Mouse (Mus musculus): ENCODE data around the gene Myocos. TPM values are rescaled to one million over a fixed set of nuclear protein-coding genes. Genes with fewer than 3 reads are reported as not detected.
"Not testable (repeated sequence)": the region's sequence is repeated elsewhere in the genome, so short reads cannot be mapped to it uniquely, and the experiment has no call there.

The Myocos gene
- polyA plus RNA-seq, 1 experiment from 2014 or later: not detected

DNA sequence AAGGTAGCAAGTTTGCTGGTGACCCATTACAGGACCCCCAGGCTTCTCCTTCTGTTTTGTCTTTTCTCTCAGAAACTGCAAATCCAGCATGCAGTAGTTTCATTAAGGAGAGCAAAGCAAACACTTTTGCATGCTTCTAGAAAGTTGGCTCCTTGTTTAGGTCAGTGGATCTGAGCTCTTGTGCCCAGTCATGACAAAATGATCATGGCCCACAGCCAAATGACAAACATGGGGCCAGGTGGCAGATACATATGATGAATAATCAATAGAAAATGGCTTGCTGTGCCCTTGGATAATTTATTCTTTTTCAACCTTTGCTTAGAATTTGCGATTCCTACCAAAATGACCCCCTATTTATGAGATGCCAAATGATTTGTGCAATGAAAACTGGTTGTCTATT lies 18.2 kb downstream of the Myocos start:
- Histone ChIP-seq H3K4me3 (replicated peaks) (no peak overlapping the region), H3K4me2 (no peak overlapping the region), H3K9ac (no peak overlapping the region), H3K4me1 (no peaks in the 10 kb centered on the region), H3K9me3 (no peaks in the 10 kb centered on the region), H3K27ac (no peak overlapping the region), H3K36me3 (no peaks in the 10 kb centered on the region), H3K27me3 (replicated peaks) (no peaks in the 10 kb centered on the region)
- 83% methylated on average over 1 of the region's 1 CpGs for WGBS
- no peak for ATAC-seq (ENCODE audit: insufficient read depth, low FRiP score, low read depth)

DNA sequence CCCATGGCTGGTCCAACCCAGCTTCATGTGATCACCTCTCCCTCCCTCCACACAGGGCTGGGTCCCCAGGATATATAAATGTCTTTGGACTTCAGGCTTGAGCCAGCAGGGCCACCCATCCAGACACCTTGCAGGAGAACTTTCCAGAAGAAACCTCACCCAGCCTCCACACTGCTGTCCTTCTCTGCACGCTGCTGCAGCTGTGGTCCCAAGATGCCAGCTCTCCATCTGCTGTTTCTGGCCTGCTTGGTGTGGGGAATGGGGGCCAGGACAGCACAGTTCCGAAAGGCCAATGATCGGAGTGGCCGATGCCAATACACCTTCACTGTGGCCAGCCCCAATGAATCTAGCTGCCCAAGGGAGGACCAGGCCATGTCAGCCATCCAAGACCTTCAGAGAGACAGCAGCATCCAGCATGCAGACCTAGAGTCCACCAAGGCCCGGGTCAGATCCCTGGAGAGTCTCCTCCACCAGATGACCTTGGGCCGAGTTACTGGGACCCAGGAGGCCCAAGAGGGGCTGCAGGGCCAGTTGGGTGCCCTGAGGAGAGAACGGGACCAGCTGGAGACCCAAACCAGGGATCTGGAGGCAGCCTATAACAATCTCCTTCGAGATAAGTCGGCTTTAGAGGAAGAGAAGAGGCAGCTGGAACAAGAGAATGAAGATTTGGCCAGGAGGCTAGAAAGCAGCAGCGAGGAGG lies 18.8 kb downstream of the Myocos start, which contains the start of gene Myoc:
TSS of gene Myoc (plus strand) at position 105 of the 700 bp plus-strand sequence.
- Histone ChIP-seq H3K9me3 (no peaks in the 10 kb centered on the region), H3K4me3 (replicated peaks) (no peak within 1 kb of the TSS), H3K36me3 (no peaks in the 10 kb centered on the region), H3K4me1 (no peaks in the 10 kb centered on the region), H3K27ac (no peak within 1 kb of the TSS), H3K9ac (no peak within 1 kb of the TSS), H3K27me3 (replicated peaks) (no peaks in the 10 kb centered on the region), H3K4me2 (no peak within 1 kb of the TSS)
- ATAC-seq (ENCODE audit: insufficient read depth, low FRiP score, low read depth): no peak
- 72% methylated on average over 10 of the region's 10 CpGs for WGBS

DNA sequence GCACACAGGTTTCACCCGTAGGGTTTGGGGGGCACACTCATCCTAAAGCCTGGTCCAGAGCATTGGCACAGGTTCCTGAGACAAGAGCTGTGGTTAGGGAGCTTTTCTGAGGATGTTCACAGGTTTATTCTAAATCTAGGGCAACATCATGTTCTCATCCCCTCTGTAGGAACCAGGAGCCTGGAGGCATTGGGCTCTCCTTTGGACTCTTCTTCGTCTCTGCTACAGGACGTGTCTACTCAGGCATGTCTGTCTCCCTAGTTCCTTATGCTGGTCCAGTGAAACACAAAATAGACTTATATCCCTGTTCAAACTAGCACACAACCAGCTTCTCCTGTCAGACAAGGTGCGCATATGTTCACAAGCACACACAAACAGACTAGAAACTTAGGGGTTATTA lies 19.5 kb downstream of the Myocos start:
- Histone ChIP-seq H3K4me3 (replicated peaks) (no peak overlapping the region), H3K27me3 (replicated peaks) (no peaks in the 10 kb centered on the region), H3K9me3 (no peaks in the 10 kb centered on the region), H3K4me2 (no peak overlapping the region), H3K36me3 (no peaks in the 10 kb centered on the region), H3K27ac (no peak overlapping the region), H3K4me1 (no peaks in the 10 kb centered on the region), H3K9ac (no peak overlapping the region)
- ATAC-seq (ENCODE audit: insufficient read depth, low FRiP score, low read depth): no peak
- WGBS: 89% methylated on average over 4 of the region's 4 CpGs

DNA sequence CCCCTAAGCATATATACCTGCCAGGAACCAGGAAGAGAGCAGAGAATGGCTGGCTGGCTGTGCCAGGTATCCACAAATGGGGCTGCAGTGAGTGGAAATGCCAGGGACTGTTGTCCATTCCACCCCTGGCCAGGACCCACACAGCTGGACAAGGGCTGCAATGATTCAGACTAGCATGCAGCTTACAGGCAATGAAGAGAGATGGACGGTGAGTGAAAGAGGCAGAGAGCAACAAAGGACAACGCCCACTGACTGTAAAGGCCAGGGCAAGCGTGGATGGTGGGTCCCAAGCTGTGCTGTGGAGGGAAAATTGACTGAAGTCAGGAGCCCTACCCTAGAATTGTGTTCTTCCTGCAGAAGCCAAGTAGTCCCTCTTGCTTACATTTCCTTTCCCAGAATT lies 21.5 kb downstream of the Myocos start:
- H3K4me3 ChIP-seq (replicated peaks): no peak overlapping the region
- no peaks in the 10 kb centered on the region for H3K9me3 ChIP-seq
- H3K36me3 ChIP-seq: no peaks in the 10 kb centered on the region
- H3K27me3 ChIP-seq (replicated peaks): no peaks in the 10 kb centered on the region
- 62% methylated on average over 3 of the region's 3 CpGs for WGBS
- ATAC-seq (ENCODE audit: insufficient read depth, low FRiP score, low read depth): no peak
- H3K27ac ChIP-seq: no peak overlapping the region
- no peak overlapping the region for H3K9ac ChIP-seq
- H3K4me1 ChIP-seq: no peaks in the 10 kb centered on the region
- H3K4me2 ChIP-seq: no peak overlapping the region

DNA sequence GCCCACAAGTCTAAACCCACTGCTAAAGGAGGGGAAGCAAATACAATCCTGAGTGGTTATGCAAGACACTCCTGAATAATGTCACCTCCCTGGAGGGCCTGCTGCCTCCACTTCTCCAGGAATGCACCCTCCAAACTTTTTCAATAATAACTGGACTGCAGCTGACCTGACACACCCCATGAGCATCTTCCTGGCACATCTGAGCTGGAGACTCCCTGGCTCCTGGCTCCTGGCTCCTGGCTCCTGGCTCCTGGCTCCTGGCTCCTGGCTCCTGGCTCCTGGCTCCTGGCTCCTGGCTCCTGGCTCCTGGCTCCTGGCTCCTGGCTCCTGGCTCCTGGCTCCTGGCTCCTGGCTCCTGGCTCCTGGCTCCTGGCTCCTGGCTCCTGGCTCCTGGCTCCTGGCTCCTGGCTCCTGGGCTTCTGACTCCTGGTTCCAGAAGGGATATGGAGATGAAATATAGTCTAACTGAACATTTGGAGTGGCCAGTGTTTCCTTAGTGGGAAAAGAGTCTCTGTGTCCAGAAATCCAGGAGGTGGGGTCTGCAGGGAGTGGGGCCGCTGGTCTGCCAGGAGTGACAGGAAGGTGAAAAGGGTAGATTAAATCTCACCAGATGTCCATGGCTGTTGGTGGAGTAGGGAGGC lies 22.6 kb downstream of the Myocos start:
- H3K4me1 ChIP-seq; H3K9me3 ChIP-seq; H3K36me3 ChIP-seq; ATAC-seq (ENCODE audit: insufficient read depth, low FRiP score, low read depth); H3K9ac ChIP-seq; H3K4me3 ChIP-seq (replicated peaks); H3K27me3 ChIP-seq (replicated peaks); H3K4me2 ChIP-seq; H3K27ac ChIP-seq: not testable (repeated sequence)
- WGBS: 42% methylated on average over 1 of the region's 1 CpGs

DNA sequence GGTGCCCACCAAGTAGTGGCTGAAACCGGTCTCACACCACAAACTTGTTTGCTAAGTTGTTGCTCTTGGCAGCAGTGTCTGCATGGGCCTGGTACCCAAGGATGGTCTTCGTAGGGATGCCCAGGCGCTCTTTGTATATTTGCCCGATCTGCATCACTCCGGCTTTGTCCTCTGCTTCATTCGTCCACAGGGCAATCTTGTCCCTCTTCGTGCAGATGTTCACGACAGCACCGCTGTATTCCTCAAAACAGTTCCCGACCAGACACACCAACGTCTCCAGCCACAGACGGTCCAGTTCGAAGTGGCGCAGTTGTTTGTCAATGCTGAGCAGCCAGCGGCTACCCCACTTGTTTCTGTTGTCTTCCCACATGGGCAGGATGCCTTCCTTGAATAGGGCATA lies 29.7 kb downstream of the Myocos start:
- H3K27ac ChIP-seq; H3K4me2 ChIP-seq; H3K4me3 ChIP-seq (replicated peaks); H3K4me1 ChIP-seq; H3K9me3 ChIP-seq; H3K9ac ChIP-seq; H3K36me3 ChIP-seq; H3K27me3 ChIP-seq (replicated peaks); ATAC-seq (ENCODE audit: insufficient read depth, low FRiP score, low read depth): not testable (repeated sequence)
- WGBS: 93% methylated on average over 15 of the region's 15 CpGs

DNA sequence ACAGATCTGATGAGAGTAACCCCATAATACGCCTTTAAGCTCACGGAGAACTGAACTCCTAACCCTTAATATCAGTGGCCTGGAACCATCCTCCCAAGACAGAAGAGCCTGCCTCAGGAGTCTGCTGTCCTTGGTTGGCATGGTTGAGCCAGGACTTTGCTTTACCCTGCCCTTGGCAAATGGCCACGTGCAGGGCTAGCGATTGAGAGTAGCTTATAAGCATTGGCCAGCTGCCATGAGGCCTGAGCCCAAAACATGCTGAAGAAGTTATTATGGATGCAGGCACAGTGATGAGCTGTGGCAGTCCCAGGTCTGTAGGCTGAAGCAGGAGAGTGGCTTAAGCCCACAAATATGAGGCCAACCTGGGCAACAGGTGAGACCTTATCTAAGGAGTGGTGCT lies 30.2 kb downstream of the Myocos start:
- WGBS: 77% methylated on average over 4 of the region's 4 CpGs
- ATAC-seq (ENCODE audit: insufficient read depth, low FRiP score, low read depth); H3K4me3 ChIP-seq (replicated peaks); H3K27me3 ChIP-seq (replicated peaks); H3K9me3 ChIP-seq; H3K4me2 ChIP-seq; H3K27ac ChIP-seq; H3K4me1 ChIP-seq; H3K36me3 ChIP-seq; H3K9ac ChIP-seq: not testable (repeated sequence)

DNA sequence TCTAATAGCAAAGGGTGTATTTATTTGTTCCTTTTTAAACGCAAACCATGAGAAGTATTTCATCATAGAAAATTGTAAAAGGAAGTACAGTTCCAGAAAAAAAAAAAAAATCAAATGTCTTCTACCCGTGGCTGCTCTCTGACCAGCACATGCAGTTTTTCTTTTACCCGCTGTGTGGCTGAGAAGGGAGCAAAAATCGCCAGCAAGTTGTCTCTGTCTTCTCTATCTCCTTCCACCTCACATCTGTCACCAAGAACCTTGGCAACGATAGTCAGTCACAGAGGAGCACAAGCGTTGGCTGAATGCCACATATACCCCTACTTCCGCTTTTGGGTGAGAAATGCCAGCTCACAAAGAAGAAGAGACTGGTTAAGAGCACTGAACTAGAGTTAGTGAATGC lies 32.8 kb downstream of the Myocos start:
- no peaks in the 10 kb centered on the region for H3K27me3 ChIP-seq (replicated peaks)
- no peak overlapping the region for H3K27ac ChIP-seq
- H3K4me3 ChIP-seq (replicated peaks): no peak overlapping the region
- no peaks in the 10 kb centered on the region for H3K36me3 ChIP-seq
- no peak overlapping the region for H3K9ac ChIP-seq
- no peak for ATAC-seq (ENCODE audit: insufficient read depth, low FRiP score, low read depth)
- no peaks in the 10 kb centered on the region for H3K4me1 ChIP-seq
- H3K4me2 ChIP-seq: no peak overlapping the region
- 47% methylated on average over 7 of the region's 7 CpGs for WGBS
- no peaks in the 10 kb centered on the region for H3K9me3 ChIP-seq

DNA sequence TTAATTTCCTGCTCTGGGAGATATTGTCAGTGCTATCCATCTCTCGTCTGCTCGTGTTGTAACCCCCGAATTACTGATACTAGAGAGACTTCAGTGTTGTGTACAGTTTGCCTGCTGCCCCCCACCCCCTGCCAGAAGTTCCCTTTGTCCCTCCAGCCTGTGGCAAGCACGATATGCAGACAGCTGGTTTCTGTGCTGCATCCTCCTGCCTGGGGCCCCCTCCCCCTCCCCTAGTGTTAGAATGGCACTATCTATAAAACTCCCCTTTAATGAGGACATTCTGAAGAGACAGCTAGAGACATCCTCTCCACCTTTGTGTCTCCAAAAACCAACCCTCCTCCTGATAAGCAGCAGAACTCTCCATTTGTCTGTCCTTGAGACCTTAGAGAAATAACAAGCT lies 34.1 kb downstream of the Myocos start:
- Histone ChIP-seq H3K9ac (no peak overlapping the region), H3K36me3 (no peaks in the 10 kb centered on the region), H3K27ac (no peak overlapping the region), H3K27me3 (replicated peaks) (no peaks in the 10 kb centered on the region), H3K4me2 (no peak overlapping the region), H3K9me3 (no peaks in the 10 kb centered on the region), H3K4me1 (no peaks in the 10 kb centered on the region), H3K4me3 (replicated peaks) (no peak overlapping the region)
- WGBS: 28% methylated on average over 4 of the region's 4 CpGs
- no peak for ATAC-seq (ENCODE audit: insufficient read depth, low FRiP score, low read depth)

DNA sequence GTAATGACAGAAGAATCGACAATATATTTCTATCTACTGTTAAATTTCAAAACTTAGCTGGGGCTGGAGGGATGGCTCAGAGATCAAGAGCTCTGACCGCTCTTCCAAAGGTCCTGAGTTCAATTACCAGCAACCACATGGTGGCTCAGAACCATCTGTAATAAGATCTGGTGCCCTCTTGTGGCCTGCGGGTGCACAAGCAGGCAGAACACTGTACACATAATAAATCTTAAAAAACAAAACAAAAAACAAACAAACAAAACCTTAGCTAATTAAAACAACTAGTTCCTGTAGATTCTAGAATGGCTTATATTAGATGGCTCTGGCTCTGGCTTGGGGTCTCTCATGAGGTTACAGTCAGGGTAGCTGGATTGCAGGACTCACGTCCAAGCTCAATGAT lies 37.5 kb downstream of the Myocos start:
- no peaks in the 10 kb centered on the region for H3K36me3 ChIP-seq
- no peaks in the 10 kb centered on the region for H3K9me3 ChIP-seq
- H3K9ac ChIP-seq: no peak overlapping the region
- 69% methylated on average over 4 of the region's 4 CpGs for WGBS
- no peaks in the 10 kb centered on the region for H3K27me3 ChIP-seq (replicated peaks)
- no peaks in the 10 kb centered on the region for H3K4me1 ChIP-seq
- no peak overlapping the region for H3K4me2 ChIP-seq
- no peak overlapping the region for H3K27ac ChIP-seq
- no peak overlapping the region for H3K4me3 ChIP-seq (replicated peaks)
- ATAC-seq (ENCODE audit: insufficient read depth, low FRiP score, low read depth): no peak

DNA sequence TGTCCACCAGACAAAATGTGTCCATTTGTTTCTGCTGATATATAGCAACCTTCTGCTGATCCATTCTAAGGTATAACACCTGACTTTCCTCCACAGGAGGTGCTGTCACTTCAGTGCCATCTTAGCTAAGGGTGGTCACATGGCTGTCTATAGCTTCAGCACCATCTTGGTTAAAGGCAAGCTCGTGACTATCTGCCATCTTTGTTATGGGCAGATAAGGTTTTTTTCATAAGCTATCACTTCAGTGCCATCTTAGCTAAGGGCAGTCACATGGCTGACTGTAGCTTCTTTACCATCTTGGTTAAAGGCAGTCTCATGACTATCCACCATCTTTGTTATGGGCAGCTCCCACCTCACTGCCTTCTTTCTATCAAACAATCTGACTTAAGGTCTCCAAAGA lies 42.5 kb downstream of the Myocos start:
- no peaks in the 10 kb centered on the region for H3K27me3 ChIP-seq (replicated peaks)
- WGBS: 82% methylated on average over 1 of the region's 1 CpGs
- H3K9ac ChIP-seq: no peak overlapping the region
- no peak overlapping the region for H3K4me2 ChIP-seq
- no peaks in the 10 kb centered on the region for H3K36me3 ChIP-seq
- H3K4me1 ChIP-seq: no peaks in the 10 kb centered on the region
- no peak for ATAC-seq (ENCODE audit: insufficient read depth, low FRiP score, low read depth)
- no peaks in the 10 kb centered on the region for H3K9me3 ChIP-seq
- H3K27ac ChIP-seq: no peak overlapping the region
- no peak overlapping the region for H3K4me3 ChIP-seq (replicated peaks)

DNA sequence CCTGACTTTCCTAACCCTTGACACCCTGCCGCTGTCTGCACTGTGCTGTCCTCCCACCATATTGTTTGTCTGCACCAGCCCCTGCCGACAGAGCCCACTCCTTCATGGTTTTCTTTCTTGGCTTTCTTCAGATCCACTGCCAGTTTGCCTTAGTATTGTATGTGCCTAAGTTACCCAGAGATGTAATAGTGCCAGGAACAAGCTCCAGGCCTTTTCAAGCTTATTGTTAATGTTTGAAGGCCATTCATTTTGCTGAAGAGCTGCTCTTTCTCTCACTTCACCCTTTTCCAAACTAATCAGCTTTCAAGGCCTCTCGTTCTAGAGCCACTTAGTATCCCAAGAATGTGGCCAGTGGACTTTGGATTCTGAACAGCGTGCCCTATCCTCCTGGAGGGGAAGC lies 46.8 kb downstream of the Myocos start:
- no peak for ATAC-seq (ENCODE audit: insufficient read depth, low FRiP score, low read depth)
- Histone ChIP-seq H3K36me3 (no peaks in the 10 kb centered on the region), H3K9ac (no peak overlapping the region), H3K4me1 (no peaks in the 10 kb centered on the region), H3K9me3 (no peaks in the 10 kb centered on the region), H3K27ac (no peak overlapping the region), H3K27me3 (replicated peaks) (no peaks in the 10 kb centered on the region), H3K4me2 (no peak overlapping the region), H3K4me3 (replicated peaks) (no peak overlapping the region)
- WGBS: 73% methylated on average over 4 of the region's 4 CpGs
